Mouse (Mus musculus): ENCODE measurements around the gene Ndufs5. TPM values are rescaled to one million over a fixed set of nuclear protein-coding genes. Genes with fewer than 3 reads are reported as not detected.

The Ndufs5 gene
- polyA plus RNA-seq, 1 experiment from 2014 or later = 378 TPM

DNA sequence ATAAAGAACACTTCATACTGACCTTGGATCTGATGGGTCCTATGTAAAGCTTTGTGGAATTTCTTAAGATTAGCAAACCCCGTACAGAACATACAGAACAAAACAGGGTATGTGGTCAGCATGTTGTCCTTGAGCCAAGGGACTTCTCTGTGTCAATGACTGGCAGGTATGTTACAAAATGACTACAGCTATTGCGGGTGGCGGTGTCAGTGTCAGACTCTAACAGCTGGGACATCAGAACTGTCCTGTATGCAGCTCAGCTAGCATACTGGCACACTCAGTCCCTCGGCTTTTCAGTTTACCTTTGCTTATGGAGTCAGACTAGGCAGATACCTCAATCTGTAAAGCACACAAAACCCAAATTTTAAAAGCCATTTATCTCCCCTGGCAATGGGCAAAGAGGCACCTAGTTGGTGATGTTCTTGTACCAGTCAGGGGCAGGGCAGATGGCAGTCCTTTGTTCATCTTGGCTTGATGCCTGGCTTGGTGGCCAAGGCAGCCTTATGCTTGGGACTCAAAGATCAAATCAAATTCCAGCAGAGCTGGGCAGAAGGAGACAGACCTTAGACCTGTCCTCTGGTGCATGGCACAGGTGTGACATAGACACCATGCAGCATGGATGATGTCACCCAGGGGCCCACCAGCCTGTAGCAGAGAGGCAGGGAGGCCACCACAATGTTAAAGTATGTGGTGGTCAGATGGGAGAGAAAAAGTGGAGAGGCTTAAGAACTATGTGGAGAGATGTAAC lies 14.3 kb upstream of the Ndufs5 start:
- DNase-seq (ENCODE audit: low spot score) = no peak

DNA sequence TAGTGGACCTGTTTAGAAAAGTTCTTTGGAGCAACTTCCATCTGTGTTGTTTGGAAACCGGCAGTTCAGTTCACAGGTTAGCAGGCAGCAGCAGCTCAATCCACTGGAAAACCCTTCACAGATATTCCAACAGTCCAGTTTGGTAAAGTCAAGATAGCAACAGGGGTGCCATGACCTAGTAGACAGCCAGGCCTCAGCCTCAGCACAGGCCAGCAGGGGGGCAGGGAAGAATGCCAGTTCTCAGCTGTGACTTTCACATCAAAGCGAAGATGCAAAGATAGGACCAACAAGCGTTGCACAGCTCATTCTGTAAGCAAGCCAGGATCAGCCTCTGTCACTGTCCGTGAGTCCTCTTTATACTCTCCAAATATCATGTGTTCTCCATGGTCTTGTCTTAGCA lies 3.8 kb upstream of the Ndufs5 start:
- Histone ChIP-seq H3K27ac (no peak overlapping the region), H3K4me1 (replicated peaks) (peaks cover 15% of the 10 kb centered on the region), H3K4me3 (no peak overlapping the region), H3K36me3 (no peaks in the 10 kb centered on the region), H3K27me3 (ENCODE audit: insufficient read depth, poor library complexity, severe bottlenecking) (no peaks in the 10 kb centered on the region), H3K9me3 (no peaks in the 10 kb centered on the region)
- no peak for DNase-seq (ENCODE audit: low spot score)
- WGBS = 92% methylated on average over 4 of the region's 4 CpGs

More for the DNA sequence above, 14.3 kb upstream of the Ndufs5 start:
- 94% methylated on average over 4 of the region's 4 CpGs for WGBS
- Histone ChIP-seq H3K9me3 (no peaks in the 10 kb centered on the region), H3K4me1 (replicated peaks) (no peaks in the 10 kb centered on the region), H3K27ac (no peak overlapping the region), H3K27me3 (ENCODE audit: insufficient read depth, poor library complexity, severe bottlenecking) (no peaks in the 10 kb centered on the region), H3K36me3 (peaks cover 52% of the 10 kb centered on the region), H3K4me3 (no peak overlapping the region)

DNA sequence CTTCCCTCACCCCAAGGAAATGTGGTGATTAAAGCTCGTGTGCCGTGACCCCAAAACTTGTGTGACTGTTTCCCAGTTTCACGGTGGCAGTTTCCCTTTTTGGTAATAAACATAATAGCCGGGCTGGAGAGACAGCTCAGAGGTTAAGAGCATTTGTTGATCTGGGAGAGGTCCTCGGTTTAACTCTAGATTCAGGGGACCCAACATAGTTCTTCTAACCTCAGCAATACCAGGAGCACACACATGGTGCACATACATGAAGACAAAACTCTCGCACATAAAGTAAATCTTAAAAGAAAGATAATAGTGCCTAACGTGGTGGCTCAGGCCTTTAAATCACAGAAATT lies 405 bp upstream of the Ndufs5 start:
- H3K9me3 ChIP-seq = no peaks in the 10 kb centered on the region
- 35% methylated on average over 7 of the region's 7 CpGs for WGBS
- H3K4me1 ChIP-seq (replicated peaks) = peaks cover 19% of the 10 kb centered on the region
- peak overlapping the region; percentile 89 for H3K27ac ChIP-seq
- H3K36me3 ChIP-seq = peaks cover 23% of the 10 kb centered on the region
- no peak for DNase-seq (ENCODE audit: low spot score)
- peak overlapping the region; percentile 84 for H3K4me3 ChIP-seq
- H3K27me3 ChIP-seq (ENCODE audit: insufficient read depth, poor library complexity, severe bottlenecking) = no peaks in the 10 kb centered on the region

DNA sequence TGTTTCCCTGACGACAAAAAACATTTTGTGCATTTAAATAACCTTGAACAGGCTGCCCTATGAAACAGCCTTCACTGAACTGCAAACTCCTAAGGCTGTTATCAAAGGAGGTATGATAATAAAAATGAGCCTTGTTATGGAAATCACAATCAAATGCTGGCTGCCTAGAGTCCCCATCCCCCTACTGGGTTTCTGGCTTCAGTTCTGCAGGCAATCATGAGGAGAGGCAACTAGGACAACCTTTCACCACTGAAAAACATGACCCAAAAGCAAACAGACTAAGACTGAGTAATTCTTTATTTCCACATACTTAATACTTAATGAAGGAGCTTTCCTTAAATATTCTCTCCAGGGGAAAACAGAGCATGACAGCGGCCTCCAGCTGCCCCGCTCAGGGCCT lies 5.6 kb downstream of the Ndufs5 start:
- no peaks in the 10 kb centered on the region for H3K27me3 ChIP-seq (ENCODE audit: insufficient read depth, poor library complexity, severe bottlenecking)
- DNase-seq (ENCODE audit: low spot score) = no peak
- peaks cover 46% of the 10 kb centered on the region for H3K36me3 ChIP-seq
- H3K9me3 ChIP-seq = no peaks in the 10 kb centered on the region
- H3K4me3 ChIP-seq = no peak overlapping the region
- H3K27ac ChIP-seq = no peak overlapping the region
- peaks cover 10% of the 10 kb centered on the region for H3K4me1 ChIP-seq (replicated peaks)
- 94% methylated on average over 3 of the region's 3 CpGs for WGBS

DNA sequence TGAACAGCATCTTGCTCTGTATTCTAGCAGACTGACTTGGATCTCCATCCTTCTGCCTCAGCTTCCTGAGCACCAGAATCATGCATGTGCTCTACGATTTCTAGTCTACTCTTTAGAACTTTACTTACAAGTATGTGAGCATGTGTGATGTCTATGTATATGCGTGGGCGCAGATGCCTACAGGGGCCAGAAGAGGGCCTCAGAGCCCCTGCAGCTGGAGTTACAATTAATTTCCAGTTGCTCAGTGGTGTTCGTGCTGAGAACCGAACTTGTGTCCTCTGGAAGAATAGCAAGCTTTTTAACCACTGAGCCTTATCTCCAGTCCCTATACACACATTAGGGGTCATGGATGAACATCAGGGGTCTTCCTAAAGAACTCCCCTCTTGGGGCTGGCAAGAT lies 10.7 kb downstream of the Ndufs5 start:
- Histone ChIP-seq H3K36me3 (peaks cover 15% of the 10 kb centered on the region), H3K27ac (no peak overlapping the region), H3K9me3 (no peaks in the 10 kb centered on the region), H3K4me1 (replicated peaks) (no peaks in the 10 kb centered on the region), H3K27me3 (ENCODE audit: insufficient read depth, poor library complexity, severe bottlenecking) (no peaks in the 10 kb centered on the region), H3K4me3 (no peak overlapping the region)
- no peak for DNase-seq (ENCODE audit: low spot score)
- WGBS = 93% methylated on average over 5 of the region's 5 CpGs

DNA sequence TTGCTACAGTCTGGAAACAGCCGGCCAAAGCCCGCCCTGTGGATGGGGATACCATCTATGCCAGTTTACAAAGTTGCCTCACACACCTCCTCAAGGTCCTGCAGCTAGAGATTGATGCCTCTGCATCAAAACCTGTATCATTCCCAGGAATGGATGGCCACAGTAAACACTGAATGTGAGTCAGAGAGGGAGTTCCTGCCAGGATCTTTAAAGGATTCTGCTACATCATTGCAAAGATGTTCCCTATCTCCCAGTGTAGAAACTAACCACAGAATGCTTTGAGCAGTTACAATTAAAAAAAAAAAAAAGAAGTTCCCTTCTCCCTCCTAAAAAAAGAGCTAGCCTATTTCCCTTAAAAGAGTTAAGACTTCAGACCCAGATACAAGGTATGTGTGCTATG lies 12.7 kb downstream of the Ndufs5 start:
- no peak overlapping the region for H3K4me3 ChIP-seq
- DNase-seq (ENCODE audit: low spot score) = no peak
- no peaks in the 10 kb centered on the region for H3K4me1 ChIP-seq (replicated peaks)
- no peak overlapping the region for H3K27ac ChIP-seq
- no peaks in the 10 kb centered on the region for H3K36me3 ChIP-seq
- WGBS = 88% methylated on average over 2 of the region's 2 CpGs
- H3K9me3 ChIP-seq = no peaks in the 10 kb centered on the region
- H3K27me3 ChIP-seq (ENCODE audit: insufficient read depth, poor library complexity, severe bottlenecking) = no peaks in the 10 kb centered on the region

DNA sequence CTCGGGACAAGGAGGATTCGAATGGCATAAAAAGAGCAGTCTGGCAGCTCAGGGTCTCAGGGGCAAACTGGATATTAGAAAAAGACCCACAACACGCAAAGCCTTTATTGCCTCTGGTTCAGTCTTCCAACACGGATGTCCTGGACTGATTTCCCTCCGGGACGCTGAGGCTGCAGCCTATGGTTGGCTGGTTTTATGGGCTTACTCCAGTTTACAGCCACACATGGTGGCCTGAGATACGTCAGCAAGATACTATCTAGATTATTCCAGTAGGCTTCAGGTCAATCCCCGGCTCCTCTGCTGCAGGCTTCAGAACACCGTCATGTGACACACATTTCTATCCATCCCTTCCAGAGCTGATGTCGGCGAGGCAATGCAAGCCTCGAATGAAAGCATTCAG lies 24.6 kb downstream of the Ndufs5 start:
- Histone ChIP-seq H3K4me1 (replicated peaks) (no peaks in the 10 kb centered on the region), H3K9me3 (no peaks in the 10 kb centered on the region), H3K4me3 (no peak overlapping the region), H3K27ac (no peak overlapping the region), H3K27me3 (ENCODE audit: insufficient read depth, poor library complexity, severe bottlenecking) (no peaks in the 10 kb centered on the region), H3K36me3 (no peaks in the 10 kb centered on the region)
- WGBS = 87% methylated on average over 12 of the region's 12 CpGs
- DNase-seq (ENCODE audit: low spot score) = no peak

DNA sequence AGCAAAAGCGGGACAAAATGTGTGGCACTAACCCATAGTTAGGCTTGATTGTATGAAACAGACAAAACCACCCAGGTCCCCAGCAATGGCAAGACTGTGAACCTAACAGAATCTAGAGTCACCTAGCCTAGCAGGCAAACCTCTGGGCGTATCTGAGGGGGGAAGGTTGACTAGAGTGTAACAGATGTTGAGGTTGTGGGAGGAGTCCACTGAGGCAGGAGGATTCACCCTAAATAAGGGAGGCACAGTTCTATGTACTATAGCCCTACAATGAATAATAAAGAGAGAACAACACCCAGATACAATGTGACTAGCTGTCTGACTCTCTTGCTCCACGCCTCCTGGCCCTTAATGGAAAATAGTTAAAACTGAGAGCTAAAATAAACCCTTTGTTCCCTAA lies 25.9 kb downstream of the Ndufs5 start:
- Histone ChIP-seq H3K9me3 (no peaks in the 10 kb centered on the region), H3K36me3 (no peaks in the 10 kb centered on the region), H3K27me3 (ENCODE audit: insufficient read depth, poor library complexity, severe bottlenecking) (no peaks in the 10 kb centered on the region), H3K4me1 (replicated peaks) (peaks cover 5% of the 10 kb centered on the region), H3K27ac (no peak overlapping the region), H3K4me3 (no peak overlapping the region)
- 86% methylated on average over 3 of the region's 3 CpGs for WGBS
- DNase-seq (ENCODE audit: low spot score) = no peak

DNA sequence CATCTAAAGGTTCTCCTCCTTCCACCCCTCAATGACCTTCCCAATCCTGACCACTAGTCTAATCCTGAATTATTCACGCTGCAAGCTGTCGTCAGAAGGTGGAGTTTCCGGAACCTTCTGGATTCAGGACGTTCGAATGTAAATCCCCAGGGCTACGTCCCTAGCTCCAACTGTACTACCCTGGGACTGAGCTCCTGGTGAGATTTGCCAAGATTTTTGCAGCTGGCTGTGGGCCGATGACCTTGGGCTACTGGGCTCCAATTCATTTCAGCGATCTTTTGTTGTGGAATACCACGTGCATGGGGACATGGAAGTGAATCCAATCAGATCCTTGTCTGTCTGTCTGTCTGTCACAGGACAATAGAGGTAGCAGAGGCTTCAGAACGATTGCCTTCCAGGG lies 27.7 kb downstream of the Ndufs5 start:
- no peak for DNase-seq (ENCODE audit: low spot score)
- Histone ChIP-seq H3K4me1 (replicated peaks) (peaks cover 22% of the 10 kb centered on the region), H3K4me3 (no peak overlapping the region), H3K27me3 (ENCODE audit: insufficient read depth, poor library complexity, severe bottlenecking) (peaks cover 13% of the 10 kb centered on the region), H3K9me3 (no peaks in the 10 kb centered on the region), H3K36me3 (no peaks in the 10 kb centered on the region), H3K27ac (no peak overlapping the region)
- WGBS = 83% methylated on average over 10 of the region's 10 CpGs

DNA sequence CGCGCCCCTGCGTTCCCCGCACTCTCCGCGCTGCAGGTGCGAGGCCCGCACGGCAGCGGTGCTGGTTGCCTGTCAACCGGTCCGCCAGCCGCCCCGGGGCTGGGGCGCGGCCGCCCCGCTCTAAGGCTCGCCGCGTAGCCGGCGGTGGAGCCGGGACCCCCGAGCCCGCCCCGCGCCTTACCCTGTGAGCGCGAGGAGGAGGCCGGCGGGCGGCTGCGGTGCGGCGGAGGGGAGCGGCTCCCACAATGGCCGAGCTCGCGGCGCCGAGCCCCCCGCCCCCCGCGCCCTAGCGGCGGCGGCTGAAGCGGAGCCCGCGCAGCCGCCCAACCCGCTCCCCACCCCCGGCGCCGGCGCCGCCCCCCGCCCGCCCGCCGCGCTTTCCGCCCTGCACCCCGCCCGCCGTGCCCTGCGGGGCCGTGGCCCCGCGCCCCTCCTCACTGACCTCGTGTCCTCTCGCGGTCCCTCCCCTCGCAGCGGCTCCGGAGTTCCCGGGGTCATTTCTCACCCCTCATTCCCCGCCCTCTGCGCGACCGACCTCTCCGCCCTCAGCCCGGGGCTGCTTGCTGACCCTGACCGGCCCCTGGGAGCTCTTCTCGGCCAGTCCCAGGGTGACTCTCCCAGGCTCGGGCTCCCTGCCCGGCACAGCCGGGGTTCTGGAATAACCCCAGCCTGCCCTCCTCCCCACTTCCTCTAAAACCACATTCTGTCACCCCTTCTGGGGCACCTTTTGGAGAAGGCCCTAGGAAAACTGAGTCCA lies 30.8 kb downstream of the Ndufs5 start:
- no peaks in the 10 kb centered on the region for H3K9me3 ChIP-seq
- WGBS = under 1% methylated on average over 77 of the region's 89 CpGs
- peaks cover 12% of the 10 kb centered on the region; the same call in 1 of the 2 replicates for H3K36me3 ChIP-seq

DNA sequence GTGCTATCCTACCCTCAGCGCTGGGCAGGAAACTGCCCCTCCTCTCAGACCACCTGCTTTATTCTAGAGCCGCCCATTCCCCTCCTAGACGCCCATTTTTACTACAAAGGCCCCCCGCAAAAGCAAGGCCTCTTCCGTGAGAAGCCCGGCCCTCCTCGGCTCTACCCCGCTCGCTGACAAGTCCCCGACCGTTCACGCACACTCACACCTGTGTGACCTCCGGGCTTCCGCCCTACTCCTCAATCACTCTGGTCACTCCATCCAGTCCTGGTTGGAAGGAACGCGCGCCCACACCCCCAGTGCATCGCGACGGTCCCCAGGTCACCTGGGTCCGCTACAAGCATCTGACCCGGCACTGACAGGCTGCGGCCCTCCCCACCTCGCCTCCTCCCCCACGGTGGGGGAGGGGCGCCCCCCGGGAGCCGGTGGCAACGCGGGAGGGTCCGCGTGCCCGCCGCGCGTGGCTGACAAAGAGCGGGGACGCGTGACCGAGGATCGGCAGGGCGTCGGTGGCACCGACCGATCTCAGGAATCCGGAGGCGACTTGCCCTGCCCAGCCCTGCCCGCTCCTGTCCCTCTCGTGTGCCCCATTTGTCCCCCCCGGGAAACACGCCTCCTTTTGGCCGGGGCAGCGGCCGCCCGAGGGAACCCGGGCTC lies 31.5 kb downstream of the Ndufs5 start:
- Histone ChIP-seq H3K4me3 (peak overlapping the region; percentile 74), H3K27me3 (ENCODE audit: insufficient read depth, poor library complexity, severe bottlenecking) (peaks cover 27% of the 10 kb centered on the region), H3K27ac (peak overlapping the region; percentile 88), H3K36me3 (peaks cover 13% of the 10 kb centered on the region), H3K4me1 (replicated peaks) (peaks cover 26% of the 10 kb centered on the region), H3K9me3 (no peaks in the 10 kb centered on the region)
- WGBS = under 1% methylated on average over 55 of the region's 56 CpGs
- peak; percentile 38 for DNase-seq (ENCODE audit: low spot score)

More for the DNA sequence above, 30.8 kb downstream of the Ndufs5 start:
- Histone ChIP-seq H3K4me1 (replicated peaks) (peaks cover 26% of the 10 kb centered on the region), H3K27me3 (ENCODE audit: insufficient read depth, poor library complexity, severe bottlenecking) (peaks cover 27% of the 10 kb centered on the region), H3K4me3 (peak overlapping the region; percentile 74), H3K27ac (peak overlapping the region; percentile 88)
- DNase-seq (ENCODE audit: low spot score) = peak; percentile 76

DNA sequence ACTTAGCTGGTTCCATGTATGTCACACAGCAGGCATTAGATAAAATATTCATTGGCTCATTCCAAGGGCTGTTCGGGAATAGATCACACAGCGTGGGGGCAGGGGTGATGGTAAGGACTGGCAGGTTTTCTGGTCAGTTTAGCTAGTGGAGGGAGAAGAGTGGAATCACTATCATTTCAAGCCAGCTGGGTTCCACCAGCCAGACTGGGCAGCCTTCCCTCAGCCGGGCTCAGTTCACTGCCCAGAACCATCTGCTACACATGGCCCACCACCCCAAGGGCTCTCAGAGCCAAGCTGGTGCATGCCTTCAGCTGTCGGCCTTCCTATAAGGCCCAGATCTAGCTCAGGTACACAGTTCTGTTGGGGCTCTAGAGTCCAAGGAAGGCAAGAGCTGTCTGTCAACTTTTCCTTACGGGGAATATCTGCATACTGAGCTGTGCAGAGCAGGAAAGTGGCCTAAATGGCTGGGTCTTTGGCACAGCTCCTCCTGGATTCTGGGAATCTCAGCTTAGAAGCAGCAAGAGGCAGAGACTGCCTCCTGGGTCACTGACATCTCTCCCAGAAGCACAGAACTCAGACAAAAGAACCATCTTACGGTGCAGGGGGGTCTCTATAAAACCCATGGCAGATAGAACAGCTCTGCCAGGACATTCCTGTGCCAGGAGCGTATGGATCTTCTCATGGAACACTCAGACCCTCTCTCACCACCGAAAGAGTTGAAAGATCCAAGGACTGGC lies 32.3 kb downstream of the Ndufs5 start:
- Histone ChIP-seq H3K36me3 (peaks cover 13% of the 10 kb centered on the region), H3K27me3 (ENCODE audit: insufficient read depth, poor library complexity, severe bottlenecking) (peaks cover 27% of the 10 kb centered on the region), H3K4me3 (peak overlapping the region; percentile 74), H3K27ac (peak overlapping the region; percentile 88), H3K4me1 (replicated peaks) (peaks cover 31% of the 10 kb centered on the region), H3K9me3 (no peaks in the 10 kb centered on the region)
- 47% methylated on average over 8 of the region's 8 CpGs for WGBS
- DNase-seq (ENCODE audit: low spot score) = no peak
